Mouse (Mus musculus): ENCODE measurements around the gene Itprip.

DNA sequence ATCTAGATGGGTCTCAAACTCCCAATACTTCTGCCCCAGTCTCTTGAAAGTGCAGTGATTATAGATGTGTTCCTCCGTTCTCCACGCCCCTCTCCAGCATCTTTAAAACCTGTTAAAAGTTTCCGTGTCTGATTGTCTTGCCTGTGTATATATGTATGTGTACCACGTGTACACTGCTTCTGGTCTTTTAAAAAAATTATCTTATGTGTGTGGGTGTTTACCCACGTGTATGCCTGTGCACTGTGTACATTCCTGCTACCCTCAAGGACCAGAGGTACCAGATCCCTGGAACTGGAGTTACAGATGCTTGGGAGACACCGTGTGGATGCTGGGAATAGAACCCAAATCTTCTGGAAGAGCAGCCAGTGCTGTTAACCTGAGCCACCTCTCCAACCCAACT lies 16.4 kb upstream of the Itprip start:
- TF ChIP-seq POLR2A (IDR thresholded peaks at IDR 0.05; ENCODE audit: borderline replicate concordance, extremely low read depth, insufficient read depth, insufficient read length, poor library complexity, severe bottlenecking) (no peak), CTCF (IDR thresholded peaks at IDR 0.05; ENCODE audit: borderline replicate concordance, extremely low read depth, insufficient read depth, insufficient read length) (no peak)
